8 mouse cellular contexts compared by ENCODE assay signal in the genomic region with DNA sequence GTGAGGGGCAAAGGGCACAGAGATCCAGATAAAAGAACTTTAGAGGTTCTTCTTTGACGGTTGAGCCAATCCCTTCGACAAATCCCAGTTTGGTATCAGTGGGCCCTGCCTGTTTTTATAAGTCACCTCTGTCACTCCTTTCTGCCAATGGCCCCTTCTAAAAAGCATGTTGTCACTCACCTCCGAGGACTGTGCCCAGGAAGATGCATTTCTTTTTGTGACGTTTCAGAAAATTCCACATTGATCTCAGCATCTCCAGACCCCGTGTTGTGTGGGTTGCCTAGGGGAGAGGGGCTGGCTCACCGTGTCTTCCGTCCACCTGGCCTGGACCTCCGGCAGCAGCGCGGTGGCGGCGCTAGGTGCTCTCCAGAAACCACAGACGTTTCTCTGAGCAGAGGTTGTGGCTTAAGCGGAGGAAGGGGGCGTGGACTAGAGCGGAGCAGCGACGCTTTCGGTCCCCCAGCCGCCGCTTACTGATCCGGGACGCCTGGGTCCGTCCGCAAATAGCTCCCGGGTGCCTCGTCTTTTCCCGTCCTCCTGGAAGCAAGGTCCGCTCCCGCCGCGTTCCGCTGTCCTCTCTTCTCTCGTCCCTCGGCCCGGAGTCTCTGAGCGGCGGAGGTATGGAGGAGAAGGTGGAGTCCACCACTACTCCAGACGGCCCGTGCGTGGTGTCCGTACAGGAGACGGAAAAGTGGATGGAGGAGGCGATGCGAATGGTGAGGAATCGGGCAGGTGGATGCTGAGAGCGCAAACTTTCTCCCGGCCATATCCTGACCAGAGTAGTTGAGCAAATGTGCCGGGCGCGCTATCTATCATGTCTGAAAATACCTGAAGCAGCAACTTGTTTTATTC. TPM values are rescaled to one million over a fixed set of nuclear protein-coding genes. Genes with fewer than 3 reads are reported as not detected.
DNase-seq lines count a peak whose midpoint lies in the region; TF ChIP-seq lines count a peak whose summit lies in the region.

A gene (plus strand): TSS at position 249 of the 852 bp plus-strand sequence.
A gene (minus strand): TSS at position 497 of the 852 bp plus-strand sequence.

- no peaks in the 10 kb centered on the region for H3K27me3 ChIP-seq in megakaryocyte, embryonic 14.5 days (replicated peaks)

- H3K36me3 ChIP-seq in megakaryocyte, embryonic 14.5 days (replicated peaks; ENCODE audit: low read length): peaks cover 13% of the 10 kb centered on the region

- intact Hi-C loops in gastrocnemius, adult 2 months (cut with DNase I): loop anchor here (5.0 kb wide), 1 partner anchor 536 kb away; no protein-coding TSS in a partner anchor

- peaks cover 9% of the 10 kb centered on the region; the same call in 1 of the 2 replicates for H3K4me1 ChIP-seq in megakaryocyte, embryonic 14.5 days

- peak; percentile 3; the same call in 1 of the 2 replicates for TF ChIP-seq CTCF in gastrocnemius, adult 2 months (IDR thresholded peaks at IDR 0.05)

- DNase-seq in WW6 (ENCODE audit: low read depth, low spot score): peak; percentile 85
- peak; percentile 79 to 91 for DNase-seq in cerebellum, postnatal 4 days (ENCODE audit: low spot score in 2 of 2)
- DNase-seq in gastrocnemius, adult 2 months: peak; percentile 91
- DNase-seq in hindlimb bud, embryonic 11.5 days (ENCODE audit: extremely low spot score, low read depth, low spot score): peak; percentile 60
- DNase-seq in left cerebral cortex, adult 8-10 months (ENCODE audit: low spot score in 2 of 2): peak; percentile 72 to 87
- DNase-seq in right cerebral cortex, postnatal 10 days (ENCODE audit: low spot score in 2 of 2): peak; percentile 91 to 92
- DNase-seq in urinary bladder, postnatal 25 days (ENCODE audit: low spot score): peak; percentile 88

- H3K27ac ChIP-seq in gastrocnemius, adult 2 months: peak within 1 kb of the TSS; percentile 90

- H3K4me3 ChIP-seq in gastrocnemius, adult 2 months: peak within 1 kb of the TSS; percentile 95
- H3K4me3 ChIP-seq in megakaryocyte, embryonic 14.5 days (replicated peaks): peak within 1 kb of the TSS; percentile 99

- no peaks in the 10 kb centered on the region for H3K9me3 ChIP-seq in megakaryocyte, embryonic 14.5 days

RNA-seq across cellular contexts. Expression of the first gene that starts in this region (rescaled TPM):
- total RNA-seq in gastrocnemius, adult 2 months (2021): 1 to 10 TPM; 2.9 to 3.3 TPM
- total RNA-seq in left cerebral cortex, adult 8-10 months (2022): 1 to 10 TPM; 9.2 to 9.8 (median 9.4) TPM
- 1.3 TPM in 1 of 2 replicates, not detected in the other for polyA plus RNA-seq in megakaryocyte, embryonic 14.5 days (2012; ENCODE audit: insufficient read depth, low replicate concordance)

RNA-seq across cellular contexts. Expression of the second gene that starts in this region (rescaled TPM):
- total RNA-seq in gastrocnemius, adult 2 months (2021): 10 to 100 TPM in 1 of 2 experiments, 1 to 10 TPM in 1; 8.7 to 10.2 TPM
- 10 to 100 TPM; 26.6 to 34.2 (median 31.0) TPM for total RNA-seq in left cerebral cortex, adult 8-10 months (2022)
- polyA plus RNA-seq in megakaryocyte, embryonic 14.5 days (2012; ENCODE audit: insufficient read depth, low replicate concordance): 3.0 and 7.9 TPM in 2 replicates

Comparison
In these comparisons a context has a peak if more than half of its experiments do, and no peak if none do; other contexts are left out.
1. Peak in every context shown above with its lines: DNase-seq, H3K4me3 ChIP-seq and H3K27ac ChIP-seq.